Mouse (Mus musculus) megakaryocyte-erythroid progenitor cell, adult 5 weeks (primary cell): ENCODE results near the gene Lipt2. TPM values are rescaled to one million over a fixed set of nuclear protein-coding genes. Genes with fewer than 3 reads are reported as not detected.

ENCODE experiments used
- polyA plus RNA-seq: library from polyadenylated mRNA; stranded (reverse); fragments of >175 nt; gene quantifications from 2 replicates; pipeline ENCODE4 v1.2.3, GENCODE M21; 2012

Lipt2 gene
- 3.5 TPM in 2 replicates for polyA plus RNA-seq

DNA sequence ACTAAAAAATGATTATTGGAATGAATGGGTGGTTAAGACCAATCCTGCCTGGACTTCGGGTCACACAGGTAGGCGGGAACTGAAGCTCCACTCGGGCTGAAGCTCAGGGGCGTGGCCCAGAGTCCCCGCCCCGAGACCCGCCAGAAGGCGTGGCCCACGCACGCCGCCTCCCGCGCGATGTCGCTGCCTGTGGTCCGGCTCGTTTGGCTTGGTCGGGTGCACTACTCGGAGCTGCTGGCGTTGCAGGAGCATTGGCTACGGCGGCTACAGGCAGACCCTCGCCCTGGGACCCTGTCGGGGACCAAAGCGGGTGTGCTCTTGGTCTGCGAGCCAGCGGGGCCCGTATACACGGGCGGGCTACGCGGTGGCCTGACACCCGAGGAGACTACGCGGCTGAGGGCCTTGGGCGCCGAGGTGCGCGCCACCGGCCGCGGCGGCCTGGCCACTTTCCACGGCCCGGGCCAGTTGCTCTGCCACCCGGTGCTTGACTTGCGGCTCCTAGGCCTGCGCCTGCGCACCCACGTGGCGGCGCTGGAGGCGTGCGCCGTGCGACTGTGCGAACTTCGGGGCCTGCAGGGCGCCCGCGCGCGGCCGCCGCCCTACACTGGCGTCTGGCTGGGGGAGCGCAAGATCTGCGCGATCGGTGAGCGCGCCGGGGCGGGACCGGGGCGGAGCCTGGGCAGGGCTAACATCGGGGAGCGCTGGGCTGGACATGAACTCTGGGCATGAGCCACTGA is at the start of gene Lipt2:
Gene Lipt2, plus strand, starts transcription at position 173 of the 737 bp plus-strand sequence.

DNA sequence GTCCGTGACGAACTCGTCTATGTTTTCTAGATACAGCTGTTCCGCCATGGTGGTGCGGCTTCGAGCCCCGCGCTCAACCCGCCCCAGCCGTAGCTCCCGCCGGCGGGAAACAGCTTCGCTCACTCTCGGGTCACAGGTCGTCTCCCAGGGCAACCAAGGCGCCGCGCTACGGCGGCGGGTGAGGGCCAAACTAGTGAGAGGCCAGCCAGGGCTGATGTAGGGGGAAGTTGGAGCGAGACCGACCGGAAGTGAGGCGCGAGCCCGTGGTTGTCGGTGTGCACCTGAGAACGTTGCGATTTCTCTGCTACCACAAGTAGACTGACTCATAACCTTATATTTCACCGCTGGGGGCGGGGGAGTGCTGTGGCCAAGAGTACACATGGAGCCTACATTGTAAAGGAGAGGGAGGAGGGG is 37.7 kb upstream of the Lipt2 start, which contains the start of gene Pold3:
Gene Pold3, minus strand, starts transcription at position 190 of the 414 bp plus-strand sequence.

DNA sequence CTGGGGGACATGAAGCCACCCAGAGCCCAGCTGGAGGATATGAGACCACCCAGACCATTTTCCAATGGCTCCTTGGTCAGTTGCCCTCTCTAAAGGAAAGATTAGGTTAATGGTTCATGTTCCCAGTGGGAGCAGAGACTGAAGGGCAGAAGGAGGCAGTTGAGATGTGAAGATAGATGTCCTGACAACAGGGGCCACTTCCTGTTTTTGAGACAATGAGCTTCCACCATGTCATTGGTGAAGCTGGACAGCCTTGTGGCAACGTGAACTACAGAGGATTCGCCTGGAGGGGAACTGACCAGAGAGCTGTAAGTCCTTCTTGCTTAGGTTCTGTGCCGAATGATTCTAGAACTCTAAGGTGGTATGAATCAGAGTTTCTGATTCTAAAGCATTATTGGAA is 17.2 kb downstream of the Lipt2 start, which contains the start of gene Kcne3:
Gene Kcne3, plus strand, starts transcription at position 234 of the 400 bp plus-strand sequence.

Other genes starting within 250 kb of the Lipt2 start
- 3.1 and 3.7 TPM in 2 replicates for gene Rnf169, start 178.8 kb upstream of the Lipt2 start, polyA plus RNA-seq
- gene Chrdl2, start 153.1 kb upstream of the Lipt2 start, polyA plus RNA-seq = not detected in 2 replicates
- gene Pold3, start 37.7 kb upstream of the Lipt2 start, polyA plus RNA-seq = 22.5 and 29.7 TPM in 2 replicates
- 0.20 TPM in 1 of 2 replicates, not detected in the other for gene Kcne3, start 17.2 kb downstream of the Lipt2 start, polyA plus RNA-seq
- 15.8 and 16.0 TPM in 2 replicates for gene Pgm2l1, start 68.1 kb downstream of the Lipt2 start, polyA plus RNA-seq
- 0.14 TPM in 1 of 2 replicates, not detected in the other for gene P4ha3, start 126.2 kb downstream of the Lipt2 start, polyA plus RNA-seq
- gene C2cd3, start 213.0 kb downstream of the Lipt2 start, polyA plus RNA-seq = 23.0 and 30.0 TPM in 2 replicates
- gene Ppme1, start 213.0 kb downstream of the Lipt2 start, polyA plus RNA-seq = 51.9 and 62.8 TPM in 2 replicates